Mouse (Mus musculus) liver, adult (tissue): ENCODE measurements around the gene Ccdc167.

Source experiments
- GATA4 ChIP-seq: IDR thresholded peaks from 2 replicates; pipeline ENCODE4 v1.6.1; 2014; ENCODE audit warnings: mild to moderate bottlenecking, low read length; ENCODE audit not compliant: insufficient replicate concordance

Gene Ccdc167

DNA sequence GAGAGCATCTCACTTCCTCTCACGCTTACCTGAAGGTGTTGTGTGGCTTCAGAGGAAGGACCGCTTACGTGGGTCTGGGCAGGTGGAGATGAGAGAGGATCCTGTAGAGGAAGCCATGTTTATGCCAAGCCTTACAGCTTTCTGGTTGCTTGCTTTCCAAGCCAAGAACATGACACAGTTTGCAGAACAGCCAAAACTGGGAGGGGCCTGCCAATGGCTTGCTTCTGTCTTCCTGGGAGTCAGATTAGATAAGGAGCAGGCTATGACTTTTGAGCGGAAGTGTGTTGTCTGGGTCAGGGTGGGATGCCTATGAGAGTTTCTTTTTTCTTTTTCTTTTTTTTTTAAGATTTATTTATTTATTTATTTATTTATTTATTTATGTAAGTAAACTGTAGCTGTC is 79.5 kb downstream of the Ccdc167 start:
- TF ChIP-seq GATA4, result peak; percentile 59; the same call in 1 of the 2 replicates
